18 mouse cellular contexts compared by ENCODE assay signal in the genomic region with DNA sequence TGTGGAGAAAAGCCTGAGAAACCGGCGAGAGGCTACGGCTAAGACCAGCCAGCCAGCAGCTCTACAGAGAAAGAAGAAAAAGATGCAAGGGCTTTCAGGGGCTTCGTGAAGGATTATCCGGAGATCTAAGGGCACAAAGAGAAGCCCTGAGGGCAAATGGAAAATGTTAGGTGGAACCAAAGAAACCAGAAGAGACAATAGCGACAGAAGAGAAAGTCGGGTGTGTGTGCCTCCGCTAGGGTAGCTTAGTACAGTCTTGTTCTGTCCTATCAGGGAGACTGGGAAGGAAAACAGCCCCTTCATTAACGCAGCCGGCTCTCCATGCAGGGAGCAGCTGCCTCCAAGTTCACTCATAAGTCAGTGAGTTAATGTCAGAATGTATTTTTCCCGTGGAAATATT.
DNase-seq lines count a peak whose midpoint lies in the region; ATAC-seq lines count a peak whose summit lies in the region.
"Had no signal": no experiment of that assay in that cellular context is flagged by ENCODE, and none has a peak within 500 bp of the region (broad histone marks: within the 10 kb centered on the region; RNA-seq: fewer than 3 reads in every experiment).

No protein-coding gene starts in this region.

- 58% methylated on average over 11 of the region's 11 CpGs for WGBS in neural tube, embryonic 13.5 days
- 25% methylated on average over 11 of the region's 11 CpGs for WGBS in forebrain, embryonic 10.5 days
- WGBS in midbrain, embryonic 11.5 days: 19% methylated on average over 11 of the region's 11 CpGs

- no peak for DNase-seq in neural tube, embryonic 10.5 days (ENCODE audit: extremely low spot score, low spot score)
- DNase-seq in forebrain, embryonic 10.5 days (ENCODE audit: extremely low spot score, low spot score): peak; percentile 21
- no peak for DNase-seq in midbrain, embryonic 11.5 days (ENCODE audit: low spot score, missing footprints)
- no peak for DNase-seq in B cell, adult 2 months
- DNase-seq in urinary bladder, postnatal 14 days (ENCODE audit: low spot score): no peak
- DNase-seq in left cerebral cortex, postnatal 14 days (ENCODE audit: low spot score in 2 of 2): no peak
- DNase-seq: adrenal gland, postnatal 36 days; cerebellum, adult 8-10 months; heart, adult 11 months; heart, postnatal 10 days; kidney, postnatal 36 days; thymus, postnatal 14 days had no signal

- H3K36me3 ChIP-seq in neural tube, embryonic 13.5 days: no peaks in the 10 kb centered on the region
- H3K36me3 ChIP-seq in forebrain, embryonic 10.5 days (replicated peaks): no peaks in the 10 kb centered on the region
- no peaks in the 10 kb centered on the region for H3K36me3 ChIP-seq in midbrain, embryonic 11.5 days (ENCODE audit: control insufficient read depth, insufficient read depth, low read length)
- H3K36me3 ChIP-seq: embryonic facial prominence, embryonic 12.5 days; lung, embryonic 15.5 days had no signal

- no peaks in the 10 kb centered on the region for H3K9me3 ChIP-seq in neural tube, embryonic 13.5 days
- no peaks in the 10 kb centered on the region for H3K9me3 ChIP-seq in forebrain, embryonic 10.5 days
- H3K9me3 ChIP-seq in midbrain, embryonic 11.5 days (ENCODE audit: control insufficient read depth, low read length): no peaks in the 10 kb centered on the region
- H3K9me3 ChIP-seq: embryonic facial prominence, embryonic 12.5 days; lung, embryonic 15.5 days had no signal

- intact Hi-C loops in left cerebral cortex, postnatal 14 days (cut with DNase I): no loop called here

- H3K9ac ChIP-seq in neural tube, embryonic 13.5 days: no peak overlapping the region
- H3K9ac ChIP-seq in midbrain, embryonic 11.5 days (ENCODE audit: low read length): 0 out of 2 replicates have a peak overlapping the region, but pooled peaks have one; percentile 20
- H3K9ac ChIP-seq: embryonic facial prominence, embryonic 12.5 days; lung, embryonic 15.5 days had no signal

- no peak overlapping the region for H3K27ac ChIP-seq in neural tube, embryonic 13.5 days (replicated peaks)
- peak overlapping the region; percentile 71; the same call in 1 of the 2 replicates for H3K27ac ChIP-seq in forebrain, embryonic 10.5 days
- H3K27ac ChIP-seq in midbrain, embryonic 11.5 days (ENCODE audit: low read depth, low read length): no peak overlapping the region
- H3K27ac ChIP-seq: embryonic facial prominence, embryonic 12.5 days had no signal

- 0 out of 2 replicates have a peak overlapping the region, but pooled peaks have one; percentile 16 for H3K4me2 ChIP-seq in neural tube, embryonic 13.5 days
- H3K4me2 ChIP-seq in midbrain, embryonic 11.5 days: peak overlapping the region; percentile 27
- H3K4me2 ChIP-seq: embryonic facial prominence, embryonic 12.5 days; lung, embryonic 15.5 days had no signal

- 0 out of 2 replicates have a peak, but pooled peaks cover 5% of the 10 kb centered on the region for H3K4me1 ChIP-seq in neural tube, embryonic 13.5 days (replicated peaks)
- H3K4me1 ChIP-seq in forebrain, embryonic 10.5 days: peaks cover 58% of the 10 kb centered on the region
- peaks cover 4% of the 10 kb centered on the region for H3K4me1 ChIP-seq in midbrain, embryonic 11.5 days (ENCODE audit: control insufficient read depth, insufficient read depth, low read length)
- H3K4me1 ChIP-seq: megakaryocyte, embryonic 14.5 days had no signal

- no peak overlapping the region for H3K4me3 ChIP-seq in neural tube, embryonic 13.5 days
- H3K4me3 ChIP-seq in forebrain, embryonic 10.5 days: peak overlapping the region; percentile 20; the same call in 1 of the 2 replicates
- H3K4me3 ChIP-seq in midbrain, embryonic 11.5 days (ENCODE audit: low read depth, low read length): no peak overlapping the region; the same call in 1 of the 2 replicates
- H3K4me3 ChIP-seq: embryonic facial prominence, embryonic 12.5 days; lung, embryonic 15.5 days; megakaryocyte, embryonic 14.5 days had no signal

- no peak for ATAC-seq in neural tube, embryonic 13.5 days (ENCODE audit: low read depth)
- ATAC-seq in midbrain, embryonic 11.5 days (ENCODE audit: low FRiP score): no peak
- ATAC-seq: intestine, embryonic 16.5 days; Patski had no signal

- H3K27me3 ChIP-seq in neural tube, embryonic 13.5 days: peaks cover 3% of the 10 kb centered on the region; the same call in 1 of the 2 replicates
- peaks cover 19% of the 10 kb centered on the region for H3K27me3 ChIP-seq in forebrain, embryonic 10.5 days (ENCODE audit: poor library complexity, severe bottlenecking)
- no peaks in the 10 kb centered on the region for H3K27me3 ChIP-seq in midbrain, embryonic 11.5 days (ENCODE audit: control insufficient read depth, insufficient read depth, low read length)
- H3K27me3 ChIP-seq: lung, embryonic 15.5 days; megakaryocyte, embryonic 14.5 days; Patski had no signal
